Mouse (Mus musculus) ovary, postnatal 36 days (tissue): ENCODE measurements around the gene Fscn3.
A peak's percentile ranks its signal among the peaks of the same experiment; 100 is the strongest.

Experiments
- DNase-seq: peaks from one replicate; pipeline ENCODE4 v3.0.0; 2022; ENCODE audit warnings: low spot score, mixed read lengths

Gene Fscn3

DNA sequence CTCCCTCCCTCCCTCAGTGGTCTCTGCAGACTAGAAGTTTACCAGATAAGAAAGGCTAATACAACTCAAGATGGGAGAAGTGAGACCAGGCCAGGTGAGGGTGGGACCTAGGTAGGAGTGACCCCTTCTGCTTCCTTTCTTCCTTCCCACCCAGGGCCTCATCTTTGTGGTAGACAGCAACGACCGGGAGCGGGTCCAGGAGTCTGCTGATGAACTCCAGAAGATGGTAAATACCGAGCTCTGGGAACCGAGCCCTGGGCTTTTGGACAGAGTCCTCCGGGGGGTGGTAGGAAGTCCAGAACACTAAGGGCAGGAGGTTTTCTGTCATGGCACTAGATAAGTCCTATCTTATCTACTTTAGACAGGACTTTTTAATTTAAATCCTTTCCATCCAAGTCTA lies 2.6 kb upstream of the Fscn3 start:
- no peak for DNase-seq

DNA sequence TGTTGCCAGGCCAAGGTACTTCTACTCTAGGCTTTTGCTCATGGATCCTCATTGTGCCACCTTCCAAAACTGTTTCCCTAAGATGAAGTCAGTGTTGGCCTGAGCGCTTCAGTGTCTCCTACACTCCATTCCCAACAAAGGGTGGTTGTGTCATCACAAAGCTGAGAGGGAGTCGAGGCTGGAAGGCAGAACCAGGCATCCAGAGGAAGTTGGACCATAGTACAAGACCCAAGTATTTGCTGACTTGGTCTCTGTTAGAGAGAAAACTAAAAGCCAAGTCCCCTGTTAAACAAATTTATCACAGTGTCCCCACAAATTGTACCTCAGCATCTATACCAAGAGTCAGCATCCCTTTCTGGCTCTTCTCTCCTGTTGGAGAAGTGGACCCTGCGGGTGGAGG lies 701 bp downstream of the Fscn3 start, which contains the start of gene Gcc1:
TSS of gene Gcc1 (minus strand) at position 101 of the 400 bp plus-strand sequence.
- no peak for DNase-seq

DNA sequence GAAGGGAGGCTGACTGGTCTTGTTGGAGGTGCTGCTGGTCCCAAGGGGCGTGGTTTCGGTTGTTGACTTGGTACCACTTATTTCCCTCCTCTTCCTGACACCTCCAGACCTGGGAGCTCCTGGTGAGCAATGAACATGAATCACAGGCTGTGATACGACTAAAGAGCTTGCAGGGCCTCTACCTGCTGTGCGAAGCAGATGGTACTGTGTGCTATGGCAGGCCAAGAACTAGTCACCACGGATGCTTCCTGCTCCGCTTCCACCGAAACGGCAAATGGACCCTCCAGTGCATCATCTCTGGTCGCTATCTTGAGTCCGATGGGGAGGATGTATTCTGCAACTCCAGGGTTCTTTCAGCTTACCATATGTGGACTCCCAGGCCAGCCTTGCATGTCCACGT lies 2.3 kb downstream of the Fscn3 start:
- DNase-seq, result no peak

DNA sequence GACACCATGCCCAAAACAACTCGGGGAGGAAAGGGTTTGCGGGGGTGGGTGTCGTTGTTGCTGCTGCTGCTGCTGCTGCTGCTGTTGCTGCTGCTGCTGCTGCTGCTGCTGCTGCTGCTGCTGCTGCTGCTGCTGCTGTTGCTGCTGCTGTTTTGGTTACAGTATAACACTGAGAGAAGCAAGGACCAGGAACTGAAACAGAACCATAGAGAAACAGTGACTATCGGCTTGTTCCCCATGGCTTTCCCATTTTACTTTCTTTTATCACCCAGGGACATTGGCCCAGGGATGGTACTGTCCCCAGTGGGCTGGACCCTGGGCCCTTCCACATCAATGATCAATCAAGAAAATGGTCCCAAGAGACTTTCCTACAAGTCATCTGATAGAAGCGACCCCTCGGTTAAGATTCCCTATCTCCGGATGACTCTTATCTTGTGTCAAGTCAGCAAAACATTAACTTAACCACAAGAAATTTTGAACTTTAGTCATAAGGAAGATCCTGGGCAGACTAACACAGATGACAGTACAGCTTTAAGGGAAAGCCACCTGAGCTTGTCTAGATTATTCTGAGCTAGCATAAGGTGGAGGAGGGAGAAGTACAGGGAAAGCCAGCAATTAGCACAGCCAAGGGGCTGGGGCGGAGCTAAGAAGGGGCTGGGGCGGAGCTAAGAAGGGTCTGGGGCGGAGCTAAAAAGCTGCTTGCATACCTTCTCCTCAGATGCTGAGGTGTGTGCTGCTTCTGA lies 3.4 kb downstream of the Fscn3 start:
- no peak for DNase-seq

DNA sequence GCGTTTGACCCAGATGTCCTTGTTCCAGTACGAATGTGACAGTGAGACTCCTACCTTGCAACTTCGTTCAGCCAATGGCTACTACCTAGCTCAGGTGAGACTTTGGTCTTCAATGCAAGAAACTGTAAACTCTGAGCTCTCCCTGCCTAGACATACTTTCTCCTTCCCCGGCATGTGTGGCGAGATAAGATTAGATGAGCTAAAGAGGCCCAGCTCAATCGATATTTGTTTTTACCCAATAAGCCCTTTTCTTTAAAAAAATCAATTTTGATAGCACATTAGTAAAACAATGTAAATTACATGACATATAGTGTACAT lies 3.9 kb downstream of the Fscn3 start:
- no peak for DNase-seq

DNA sequence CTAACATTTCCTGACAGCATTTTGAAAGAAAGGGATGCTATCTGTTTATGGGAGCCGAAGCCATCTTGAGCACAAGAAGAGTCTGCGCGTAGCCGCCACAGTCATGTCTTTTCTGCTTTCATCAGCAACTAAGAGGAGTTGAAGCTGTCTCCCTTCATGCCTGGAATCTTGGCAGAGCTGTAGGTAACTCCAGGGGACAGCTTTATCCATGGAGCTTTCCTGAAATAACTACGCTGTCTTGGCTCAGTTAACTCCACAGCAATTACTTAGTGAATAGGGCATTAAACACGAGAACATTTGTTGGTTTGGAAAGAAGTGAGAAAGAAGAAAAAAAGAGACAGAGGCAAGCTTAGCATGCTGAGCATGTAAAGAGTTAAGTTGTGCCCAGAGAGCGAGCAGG lies 20.3 kb downstream of the Fscn3 start:
- DNase-seq, result no peak

DNA sequence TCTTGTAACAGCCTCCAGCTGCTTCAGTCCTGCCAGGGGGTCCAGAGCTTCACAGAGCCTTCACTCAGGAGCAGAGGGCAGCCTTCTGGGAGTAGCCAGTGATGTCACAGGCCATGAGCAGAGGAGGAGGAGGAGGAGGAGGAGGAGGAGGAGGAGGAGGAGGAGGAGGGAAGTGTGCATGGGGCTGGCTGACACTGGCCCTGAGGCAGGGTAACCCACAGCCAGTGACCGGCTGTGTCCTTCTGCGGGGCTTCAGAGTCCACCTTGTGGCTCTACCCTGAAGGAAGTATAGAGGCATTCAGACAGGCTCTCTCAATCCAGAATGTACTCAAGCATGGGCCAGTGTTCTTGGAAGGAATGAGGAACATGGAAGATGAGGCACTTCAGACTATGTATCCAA lies 21.7 kb downstream of the Fscn3 start, which contains the start of gene Pax4:
TSS of gene Pax4 (minus strand) at position 101 of the 400 bp plus-strand sequence.
- DNase-seq, result no peak

DNA sequence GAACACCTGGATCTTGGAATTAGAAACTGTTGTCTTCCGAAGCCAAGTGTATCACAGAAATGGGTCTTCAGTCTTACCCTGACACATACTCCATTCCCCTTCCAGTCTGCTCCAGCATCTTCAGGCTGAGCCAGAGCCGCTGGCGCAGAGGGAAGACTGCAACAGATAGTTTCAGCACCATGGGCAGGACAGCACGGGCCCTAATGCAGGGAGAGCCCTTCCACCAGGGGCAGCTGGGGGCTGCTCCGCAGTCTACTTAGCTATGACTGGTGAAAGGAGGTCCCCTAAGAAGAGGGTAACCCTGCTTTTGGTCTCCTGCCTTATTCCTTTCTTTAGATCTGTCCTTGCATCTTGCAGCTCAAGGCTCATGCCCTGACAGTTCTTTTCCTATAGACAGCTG lies 22.9 kb downstream of the Fscn3 start:
- DNase-seq, result no peak

DNA sequence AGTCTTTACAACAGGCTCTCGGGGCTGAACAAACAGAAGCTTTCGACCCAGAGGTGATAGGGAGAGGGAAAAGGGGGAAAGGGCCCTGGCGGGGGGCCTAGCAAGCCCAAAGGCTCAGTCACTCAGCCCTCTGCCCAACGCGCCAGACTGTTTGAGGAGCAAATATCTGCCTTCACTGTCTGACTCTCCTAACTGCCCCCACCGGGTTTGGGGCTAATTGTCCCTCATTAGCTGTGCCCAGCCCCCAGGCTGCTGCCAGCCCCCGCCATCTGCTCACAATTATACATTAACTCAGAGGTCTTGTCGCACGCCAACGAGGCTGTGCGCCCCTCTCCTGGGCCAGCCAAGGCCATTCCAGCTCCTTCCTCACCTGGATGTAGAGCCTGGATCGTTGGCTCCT lies 23.4 kb downstream of the Fscn3 start:
- no peak for DNase-seq

DNA sequence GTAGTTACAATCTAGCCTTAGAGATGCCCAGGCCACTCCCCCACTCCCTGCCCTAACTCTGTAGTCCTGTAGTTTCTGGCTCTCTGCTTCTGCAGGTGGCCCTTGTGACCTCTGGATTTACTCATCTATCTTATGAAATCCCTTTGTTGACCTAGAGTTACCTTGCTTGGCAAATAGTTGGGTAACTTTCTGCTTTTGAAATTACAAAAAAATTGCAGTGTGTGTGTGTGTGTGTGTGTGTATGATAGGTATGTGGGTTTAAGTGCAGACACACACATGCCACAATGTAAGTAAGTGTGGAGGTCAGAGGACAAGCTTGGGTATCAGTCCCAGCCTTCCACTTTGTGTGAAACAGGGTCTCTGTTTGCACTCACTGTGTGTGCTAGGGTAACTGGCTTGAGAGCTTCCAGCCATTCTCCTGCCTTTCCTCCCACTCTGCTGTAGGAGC lies 31.7 kb downstream of the Fscn3 start:
- no peak for DNase-seq

DNA sequence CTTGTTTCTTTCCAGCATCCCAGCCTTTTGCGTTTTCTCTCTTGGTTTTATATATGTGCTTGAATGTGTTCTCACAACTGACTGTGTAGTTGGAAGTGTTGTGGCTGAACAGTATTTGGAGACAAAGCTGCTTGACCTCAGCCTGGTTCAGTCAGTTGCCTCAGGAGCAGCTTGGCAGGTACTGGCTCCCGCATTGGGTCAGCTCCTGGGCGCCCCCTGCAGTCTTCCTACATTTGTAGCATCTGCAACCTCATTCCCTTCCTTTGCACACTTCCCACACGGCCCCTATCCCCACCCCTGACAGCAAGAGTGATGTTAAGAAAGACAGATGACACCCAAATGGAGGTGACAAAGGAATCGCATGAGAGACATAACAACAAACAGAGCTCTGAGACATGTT lies 32.9 kb downstream of the Fscn3 start:
- peak; percentile 69 for DNase-seq

DNA sequence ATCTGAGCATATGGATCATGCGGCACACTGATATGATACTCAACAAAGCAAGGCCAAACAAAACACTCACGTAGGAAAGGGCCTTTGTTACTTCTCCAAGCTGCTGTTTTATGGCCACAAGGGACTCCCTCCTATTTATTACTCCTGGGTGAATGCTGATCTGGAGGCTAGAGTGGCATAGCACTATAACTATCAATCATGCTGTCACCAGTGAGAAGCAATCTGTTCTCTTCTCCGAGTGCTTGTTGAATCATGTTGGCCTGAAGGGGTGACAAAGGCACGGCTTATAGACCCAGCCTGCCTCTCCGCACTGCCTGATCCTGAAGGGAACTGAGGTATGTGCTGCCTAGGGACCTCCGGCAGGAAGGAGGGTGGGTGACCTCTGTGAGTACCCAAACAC lies 37.0 kb downstream of the Fscn3 start:
- DNase-seq, result no peak

DNA sequence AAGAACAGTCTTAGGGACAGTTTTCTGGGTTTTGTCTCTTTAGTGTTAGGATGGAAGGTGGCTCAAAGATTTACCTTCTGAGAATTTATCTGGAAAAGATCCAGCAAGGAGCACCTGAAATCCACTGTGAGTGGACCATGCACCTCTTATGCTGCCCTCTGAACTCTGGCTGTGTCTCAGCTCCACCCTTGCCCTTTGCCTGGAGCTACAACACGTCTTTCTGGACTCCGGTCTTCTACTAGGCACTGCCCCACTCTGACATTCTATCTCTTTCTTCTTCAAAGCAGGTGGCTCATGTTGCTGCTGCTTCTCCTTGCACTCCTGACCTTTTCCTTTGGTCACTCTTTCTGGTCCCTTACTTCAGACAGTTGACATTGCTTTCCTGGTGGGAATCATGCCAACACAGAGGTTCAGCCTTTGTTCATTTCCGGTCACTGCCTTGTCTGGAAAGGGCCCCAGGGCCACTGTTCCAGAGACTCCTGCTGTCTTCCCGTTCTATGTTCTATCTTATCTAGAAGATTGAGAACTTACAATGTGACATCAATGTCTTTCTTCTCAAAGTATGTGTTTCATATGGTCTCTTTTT lies 42.5 kb downstream of the Fscn3 start:
- no peak for DNase-seq

DNA sequence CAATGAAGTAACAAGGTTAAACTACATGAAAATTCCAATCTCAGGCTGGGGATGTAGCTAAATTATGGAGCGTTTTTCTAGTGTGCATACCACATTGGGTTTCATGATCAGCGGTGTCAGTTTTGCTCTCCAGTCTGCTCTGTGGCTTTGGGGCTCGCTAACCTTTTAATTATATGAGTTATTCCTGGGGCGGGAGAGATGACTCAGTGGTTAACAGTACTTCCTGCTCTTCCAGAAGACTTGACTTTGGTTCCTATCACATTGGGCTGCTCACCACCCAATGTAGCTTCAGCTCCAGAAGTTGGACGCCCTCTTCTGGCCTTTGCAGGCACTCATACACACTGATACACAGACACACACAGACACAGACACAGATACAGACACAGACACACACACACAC lies 43.0 kb downstream of the Fscn3 start:
- DNase-seq, result no peak

DNA sequence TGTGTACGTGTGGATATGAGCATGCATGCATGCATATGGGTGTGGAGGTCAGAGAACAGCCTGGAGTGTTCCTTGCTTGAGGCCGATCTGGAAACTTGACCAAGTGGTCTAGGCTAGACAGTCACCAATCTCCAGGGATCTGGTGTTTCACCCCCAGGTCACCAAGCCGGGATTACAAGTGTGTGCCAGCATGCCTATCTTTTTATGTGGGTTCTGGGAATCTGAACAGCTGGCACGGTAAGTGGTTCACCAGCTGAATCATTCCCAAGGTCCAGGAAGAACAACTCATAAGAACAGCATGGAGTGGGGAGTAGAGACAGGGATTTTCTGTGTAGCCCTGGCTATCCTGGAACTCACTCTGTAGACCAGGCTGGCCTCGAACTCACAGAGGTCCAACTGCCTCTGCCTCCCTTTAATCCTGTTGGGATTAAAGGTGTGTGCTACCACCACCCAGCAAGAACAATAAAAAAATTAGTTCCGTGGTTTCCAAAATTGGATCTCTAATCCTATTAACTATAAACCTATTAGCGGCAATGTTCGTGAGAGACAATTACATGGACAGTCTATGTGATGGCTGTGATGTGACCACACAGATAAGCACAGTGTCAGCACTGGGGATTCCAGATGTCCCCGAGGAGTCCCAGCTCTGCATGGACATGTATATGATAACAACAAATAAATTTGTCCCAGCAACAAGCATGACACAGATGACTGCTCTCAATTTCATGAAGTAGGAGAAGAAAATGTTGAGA lies 43.9 kb downstream of the Fscn3 start:
- no peak for DNase-seq

DNA sequence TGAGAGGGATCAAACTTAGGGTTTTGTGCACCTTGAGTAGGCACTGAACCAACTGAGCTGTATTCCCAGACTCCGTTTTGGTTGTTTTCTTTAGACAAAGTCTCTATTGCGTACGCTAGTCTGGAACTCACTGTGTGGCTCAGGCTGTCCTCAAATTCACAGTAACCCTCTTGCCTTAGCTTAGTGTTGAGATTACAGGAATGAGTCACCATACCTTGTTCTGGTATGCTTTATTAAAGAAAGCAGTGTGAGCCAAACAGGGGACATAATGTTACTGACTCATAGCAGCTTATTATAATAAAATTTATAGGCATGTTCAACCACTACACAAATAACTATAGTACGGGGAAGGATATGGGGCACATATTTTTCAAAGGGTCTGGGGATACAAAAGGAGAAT lies 46.6 kb downstream of the Fscn3 start:
- DNase-seq, result no peak

DNA sequence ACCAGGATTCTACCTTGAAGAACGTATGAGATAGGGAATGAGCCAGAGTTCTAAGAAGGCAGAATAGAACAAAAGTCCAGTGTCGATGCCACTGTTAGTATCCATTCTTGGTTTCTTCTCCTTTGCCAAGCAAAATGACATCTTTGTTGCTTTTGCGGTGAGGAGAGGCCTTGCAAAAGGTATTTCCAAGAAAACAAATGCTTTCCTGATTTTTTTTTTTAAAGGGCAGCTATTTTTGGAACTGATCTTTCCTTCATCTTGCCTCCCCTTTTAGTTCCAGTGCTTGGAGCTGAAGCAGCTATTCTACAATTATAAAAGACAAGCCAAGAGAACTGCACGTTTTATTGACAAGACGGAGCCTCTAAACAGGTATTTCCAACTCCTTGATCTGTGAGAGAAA lies 47.2 kb downstream of the Fscn3 start, which contains the start of gene Snd1:
TSS of gene Snd1 (plus strand) at position 301 of the 400 bp plus-strand sequence.
- DNase-seq, result no peak

DNA sequence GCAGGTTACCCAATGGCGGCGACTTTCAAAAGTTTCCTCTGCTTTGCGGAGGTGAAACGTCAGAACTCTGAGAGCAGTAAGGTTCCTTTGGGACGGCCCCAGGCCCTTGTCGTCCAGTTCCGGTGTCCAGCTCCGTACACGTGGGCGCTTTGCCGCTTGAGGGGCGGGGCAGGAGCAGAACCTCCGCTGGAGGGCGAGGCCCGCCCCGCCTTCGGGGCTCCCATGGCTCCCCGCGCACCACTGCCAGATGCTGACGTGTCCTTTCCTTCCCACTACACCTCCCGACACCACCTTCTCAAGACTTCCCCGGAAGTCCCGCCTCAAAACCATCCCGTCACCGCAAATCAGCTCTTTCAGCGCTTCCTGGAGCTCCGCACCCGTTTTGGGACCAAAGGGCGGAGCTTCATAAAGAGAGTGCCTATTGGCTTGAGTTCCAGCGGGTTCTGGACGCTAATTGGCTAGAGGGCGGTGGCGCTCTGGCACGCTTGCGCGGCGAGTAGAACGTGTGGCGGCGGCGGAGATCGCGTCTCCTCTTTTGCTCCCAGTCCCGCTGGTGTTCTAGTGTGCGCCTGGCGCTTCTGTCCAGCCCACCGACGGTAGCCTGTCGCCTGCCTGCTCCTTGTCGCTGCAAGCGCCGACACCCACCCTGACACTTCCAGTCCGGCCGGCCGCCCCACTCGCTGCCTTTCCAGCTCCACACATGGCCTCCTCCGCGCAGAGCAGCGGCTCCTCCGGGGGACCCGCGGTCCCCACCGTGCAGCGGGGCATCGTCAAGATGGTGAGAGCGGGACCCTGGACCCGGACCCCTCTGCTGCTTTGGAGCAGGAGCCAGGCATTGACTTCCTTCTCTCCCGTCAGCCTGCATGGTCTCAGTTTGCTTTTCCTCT lies 52.5 kb downstream of the Fscn3 start:
- DNase-seq, result peak; percentile 97

DNA sequence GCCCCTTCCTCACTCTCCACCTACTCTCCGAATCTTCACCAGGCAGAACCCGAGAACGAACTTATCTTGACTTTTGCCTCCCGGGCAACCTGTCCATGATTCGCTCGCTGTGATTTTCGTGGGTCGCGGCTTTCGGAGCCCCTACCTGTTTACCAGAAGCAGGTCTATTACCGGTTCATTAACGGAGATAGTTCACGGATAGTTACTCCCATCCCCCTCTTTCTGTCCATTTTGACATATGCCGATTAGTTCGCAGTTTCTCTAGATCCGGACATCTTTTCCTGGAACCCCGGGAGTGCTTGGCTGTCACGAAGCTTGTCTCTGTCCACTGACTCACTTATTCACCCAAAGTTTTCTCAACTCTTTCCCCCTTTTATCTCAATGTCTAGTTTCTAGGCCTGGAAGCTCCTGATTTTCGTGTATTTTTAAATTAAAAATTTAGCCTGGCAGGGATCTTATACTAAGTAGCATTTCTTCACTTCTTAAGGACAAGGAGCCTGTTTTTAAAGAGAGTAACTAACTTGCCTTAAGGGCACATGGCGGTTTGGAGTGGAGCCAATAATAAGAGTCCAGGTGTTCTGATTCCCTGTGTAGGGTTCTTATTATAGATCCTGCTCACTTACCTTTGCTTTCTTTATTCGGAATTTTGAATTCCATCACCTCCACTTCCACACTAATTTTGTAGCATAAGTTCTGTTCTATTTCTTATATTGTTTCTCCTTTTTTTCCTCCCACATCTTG lies 53.3 kb downstream of the Fscn3 start:
- no peak for DNase-seq

DNA sequence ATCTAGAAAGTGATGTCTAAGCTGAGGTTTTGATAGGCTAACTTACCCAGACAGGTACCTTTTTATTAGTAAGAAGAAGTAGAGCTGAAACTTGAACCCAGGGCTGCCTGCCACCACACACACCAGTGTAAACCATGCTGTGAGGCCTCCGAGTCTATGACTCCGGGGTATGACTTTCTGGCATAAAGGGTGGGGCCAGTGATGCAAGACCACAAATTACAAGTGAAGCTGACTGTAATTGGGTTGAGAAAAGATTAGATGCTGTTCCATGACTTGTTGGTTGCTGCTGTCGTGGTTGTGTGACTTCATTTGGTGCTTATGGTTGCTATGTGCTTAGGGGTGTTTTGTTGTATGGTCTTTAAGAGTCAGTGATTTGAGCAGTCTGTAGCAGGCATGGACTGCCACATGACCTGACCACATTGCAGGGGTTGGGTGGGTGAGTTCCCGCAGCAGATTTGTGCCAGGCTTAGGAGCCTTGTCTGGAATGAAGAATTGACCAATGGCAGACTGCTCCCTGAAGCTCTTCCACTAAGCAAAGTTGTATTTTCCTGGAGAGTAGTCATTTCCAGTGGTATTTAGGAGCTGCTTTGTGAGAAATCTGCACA lies 55.2 kb downstream of the Fscn3 start:
- DNase-seq, result no peak

DNA sequence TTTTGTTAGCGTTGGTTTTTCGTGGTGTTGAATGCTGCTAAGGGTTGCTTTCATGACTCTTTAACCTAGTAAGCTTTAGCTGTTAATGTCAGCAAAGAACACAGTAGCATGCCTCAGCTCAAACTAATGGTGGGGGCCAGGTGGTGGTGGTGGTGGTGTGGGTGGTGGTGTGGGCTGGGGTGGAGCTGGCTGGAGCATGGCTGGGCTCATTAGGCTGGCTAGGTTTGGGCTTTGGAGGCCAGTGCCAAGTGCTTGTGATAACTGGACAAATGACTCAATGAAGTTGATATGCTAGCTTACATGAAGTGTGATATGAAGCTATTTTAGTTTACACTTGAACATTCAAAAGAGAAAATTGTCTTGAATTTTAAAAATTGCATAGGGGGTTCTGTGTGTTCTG lies 58.4 kb downstream of the Fscn3 start:
- no peak for DNase-seq
